Mouse (Mus musculus) CD4-positive, CD25-positive, alpha-beta regulatory T cell, adult 4 months (primary cell): ENCODE measurements around the gene Olfr735. TPM values are rescaled to one million over a fixed set of nuclear protein-coding genes. Genes with fewer than 3 reads are reported as not detected.

Experiments
- ATAC-seq: one replicate; pipeline ENCODE4 v1.8.0; 2017
- polyA plus RNA-seq, 2 experiments: library from polyadenylated mRNA; unstranded; fragments of 100-300 nt; shearing (Covaris generic); gene quantifications; one replicate each; pipeline ENCODE4 v1.2.1; 2017

Olfr735 gene
- polyA plus RNA-seq, result not detected

DNA sequence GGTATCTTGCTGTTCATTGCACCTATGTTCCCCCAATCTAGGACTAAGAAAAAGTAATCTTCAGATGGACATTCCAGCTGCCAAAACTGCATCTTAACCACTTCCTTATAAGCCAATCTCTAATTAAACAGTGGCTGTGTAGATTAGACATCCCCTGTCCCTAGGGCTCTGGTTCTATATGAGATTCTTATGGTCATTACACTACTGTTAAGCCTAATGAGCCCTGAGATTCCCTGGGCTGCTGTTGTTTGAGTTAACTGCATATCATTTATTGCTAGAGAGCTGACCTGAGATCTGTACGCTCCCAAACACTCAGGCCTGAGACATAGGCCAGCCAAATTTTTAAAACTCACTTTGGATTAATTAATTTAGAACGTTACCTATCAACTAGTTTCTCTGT, at the start of gene Olfr735:
Olfr735 (minus strand) TSS at position 77 of the 400 bp plus-strand sequence.
- ATAC-seq, result no peak

- no peak for ATAC-seq
These were observed 32.2 kb upstream of the Olfr735 start, which contains the start of gene Olfr736 for GRCm38 (mm10) chr14:50380863-50381262. Gene Olfr736 (plus strand): TSS chr14:50381163.

- no peak for ATAC-seq
These were observed 14.9 kb upstream of the Olfr735 start for GRCm38 (mm10) chr14:50363561-50363960.

DNA sequence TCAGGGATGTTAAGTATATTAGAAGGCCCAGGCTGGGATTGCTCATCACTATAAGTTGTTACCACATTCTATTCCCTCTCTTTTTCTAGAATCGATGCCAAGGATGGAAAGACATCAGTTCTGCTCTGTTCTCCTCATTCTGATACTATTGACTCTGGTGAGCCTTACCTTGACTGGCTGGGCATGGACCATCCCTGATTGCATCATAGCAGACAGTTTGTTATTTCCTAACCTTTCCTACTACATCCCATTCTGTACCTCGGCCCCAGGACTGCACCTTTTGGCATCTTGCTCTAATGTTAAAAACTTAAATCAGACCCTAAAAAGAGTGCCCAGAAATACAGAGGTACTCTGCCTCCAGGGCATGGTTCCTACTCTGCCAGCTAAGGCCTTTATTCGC, 11.8 kb upstream of the Olfr735 start:
- no peak for ATAC-seq

GRCm38 (mm10) chr14:50357593-50357992, 8.9 kb upstream of the Olfr735 start, which contains the start of gene Tlr11:
Gene Tlr11 (plus strand): TSS chr14:50357914.
- no peak for ATAC-seq

DNA sequence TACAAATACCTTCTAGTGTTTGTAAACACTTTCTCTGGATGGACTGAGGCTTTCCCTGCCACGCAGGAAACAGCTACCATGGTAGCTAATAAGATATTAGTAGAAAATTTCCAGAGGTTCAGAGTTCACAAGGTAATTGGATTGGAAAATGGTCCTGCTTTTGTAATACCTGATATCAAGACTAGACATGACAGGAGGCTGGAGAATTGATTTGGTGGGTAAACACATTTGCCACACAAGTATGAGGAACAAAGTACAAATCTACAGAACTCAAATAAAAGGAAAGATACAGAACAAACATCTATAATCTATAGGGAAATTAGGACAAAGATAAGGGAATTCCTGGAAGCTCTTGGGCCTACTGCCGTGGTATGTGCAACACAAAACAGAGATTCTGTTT, 8.1 kb upstream of the Olfr735 start:
- ATAC-seq, result no peak

- ATAC-seq, result no peak
These were observed 3.8 kb upstream of the Olfr735 start for GRCm38 (mm10) chr14:50352438-50352837.

DNA sequence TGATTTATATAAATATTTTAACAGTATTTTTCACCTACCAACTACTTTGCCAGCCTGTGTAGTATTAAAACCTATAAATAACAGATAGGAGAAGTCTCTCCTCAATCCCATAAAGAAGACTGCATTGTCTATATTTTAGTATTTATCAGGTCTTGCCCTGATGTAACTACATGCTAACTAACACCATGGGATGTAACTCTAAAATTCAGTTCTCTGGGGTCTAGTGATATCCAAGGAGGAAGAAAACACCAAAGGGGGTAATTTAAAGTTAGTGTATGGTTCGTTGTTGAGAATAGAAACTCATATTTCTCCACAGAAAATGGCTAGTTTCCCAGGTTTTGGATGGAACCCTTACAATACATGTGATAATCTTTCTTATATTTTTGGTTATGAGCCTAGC, 22.0 kb downstream of the Olfr735 start, which contains the start of gene Olfr734:
Olfr734 (minus strand) TSS at position 101 of the 400 bp plus-strand sequence.
- ATAC-seq, result no peak

DNA sequence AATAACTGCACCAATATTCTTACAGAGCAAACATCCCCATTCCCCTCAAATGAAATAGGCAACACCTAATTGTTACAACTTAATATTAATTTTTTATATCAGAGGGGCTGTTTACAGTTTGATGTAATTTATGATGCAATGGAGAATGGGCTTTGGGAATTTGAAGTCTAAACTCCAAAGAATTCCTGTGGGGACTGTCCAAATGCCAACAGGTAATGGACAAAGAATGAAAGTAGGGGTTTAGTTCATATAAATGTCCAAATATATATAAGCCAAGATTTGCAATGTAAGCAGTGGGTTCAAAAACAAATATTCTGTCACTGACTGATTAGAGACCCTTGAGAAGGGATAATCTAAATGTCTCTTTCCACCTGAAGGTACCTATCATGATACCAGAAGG, 47.2 kb downstream of the Olfr735 start, which contains the start of gene Olfr733:
Olfr733 (minus strand) TSS at position 101 of the 400 bp plus-strand sequence.
- no peak for ATAC-seq

Other genes with a start within 250 kb of the Olfr735 start
- gene Olfr727, start 225.7 kb downstream of the Olfr735 start, polyA plus RNA-seq, result not detected
- not detected for gene Olfr728, start 206.2 kb downstream of the Olfr735 start, polyA plus RNA-seq
- not detected for gene Olfr729, start 196.0 kb downstream of the Olfr735 start, polyA plus RNA-seq
- gene Olfr730, start 160.7 kb downstream of the Olfr735 start, polyA plus RNA-seq, result not detected
- gene Olfr731, start 107.0 kb downstream of the Olfr735 start, polyA plus RNA-seq, result not detected
- not detected for gene Olfr732, start 64.7 kb downstream of the Olfr735 start, polyA plus RNA-seq
- under 1 TPM in 1 of 2 experiments, not detected in 1; 0.24 TPM for gene Olfr733, start 47.4 kb downstream of the Olfr735 start, polyA plus RNA-seq
- not detected for gene Olfr734, start 22.1 kb downstream of the Olfr735 start, polyA plus RNA-seq
- under 1 TPM in 1 of 2 experiments, not detected in 1; 0.19 TPM for gene Tlr11, start 9.0 kb upstream of the Olfr735 start, polyA plus RNA-seq
- gene Olfr736, start 32.3 kb upstream of the Olfr735 start, polyA plus RNA-seq, result not detected
- not detected for gene Olfr738, start 58.7 kb upstream of the Olfr735 start, polyA plus RNA-seq
- gene Olfr739, start 69.8 kb upstream of the Olfr735 start, polyA plus RNA-seq, result not detected
- gene Olfr740, start 96.7 kb upstream of the Olfr735 start, polyA plus RNA-seq, result not detected
- gene Olfr741, start 123.9 kb upstream of the Olfr735 start, polyA plus RNA-seq, result not detected
- under 1 TPM in 1 of 2 experiments, not detected in 1; 0.15 TPM for gene Olfr742, start 154.7 kb upstream of the Olfr735 start, polyA plus RNA-seq
- not detected for gene Olfr743, start 173.0 kb upstream of the Olfr735 start, polyA plus RNA-seq